Mouse (Mus musculus): ENCODE data around the gene Mllt3.

DNA sequence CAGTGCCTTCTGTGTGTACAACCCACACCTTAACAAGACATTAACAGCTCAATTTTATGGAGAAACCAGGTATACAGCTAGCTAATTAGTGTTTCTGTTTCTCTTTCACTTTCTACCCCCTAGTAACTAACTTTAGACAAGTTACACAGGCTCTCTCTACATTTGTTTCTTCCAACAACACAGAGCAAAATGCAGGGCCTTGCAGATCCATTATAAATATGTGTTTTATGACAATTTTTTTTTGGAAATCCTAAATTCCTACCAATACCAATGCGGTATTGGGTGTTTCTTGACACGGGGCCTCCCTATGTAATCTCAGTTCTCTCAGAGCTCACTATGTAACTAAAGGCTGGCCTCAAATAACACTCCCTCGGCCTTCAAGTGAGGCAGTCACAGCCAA, 139.7 kb downstream of the Mllt3 start:
- TF ChIP-seq CTCF (IDR thresholded peaks at IDR 0.05; ENCODE audit: control insufficient read depth, insufficient read depth, low read length) = no peak
- no peak for TF ChIP-seq POLR2A (IDR thresholded peaks at IDR 0.05; ENCODE audit: borderline replicate concordance, control insufficient read depth, low read depth, low read length)
